Mouse (Mus musculus) right cerebral cortex, adult 18-20 months (tissue): ENCODE results near the gene Mpc2.

Experiments used
- DNase-seq: peaks from one replicate; pipeline ENCODE4 v3.0.0; 2022; ENCODE audit warnings: mixed read lengths

Gene Mpc2

DNA sequence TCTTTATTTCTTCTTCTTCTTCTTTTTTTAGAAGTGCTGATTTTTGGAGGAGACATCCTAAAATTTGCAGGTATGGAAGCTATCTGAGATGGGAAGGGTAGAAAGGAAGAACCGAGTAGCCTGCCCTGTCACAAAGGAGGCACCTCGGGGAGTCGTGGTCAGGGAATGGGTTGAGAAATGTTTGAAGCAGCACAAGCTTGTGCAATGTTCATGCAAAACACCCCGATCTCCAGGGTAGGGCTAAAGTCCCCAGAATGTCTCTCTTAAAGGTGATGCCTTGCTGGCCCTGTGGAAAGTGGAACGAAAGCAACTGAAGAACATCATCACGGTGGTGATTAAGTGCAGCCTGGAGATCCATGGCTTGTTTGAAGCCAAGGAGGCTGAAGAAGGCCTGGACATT is 45.9 kb downstream of the Mpc2 start:
- DNase-seq: no peak

DNA sequence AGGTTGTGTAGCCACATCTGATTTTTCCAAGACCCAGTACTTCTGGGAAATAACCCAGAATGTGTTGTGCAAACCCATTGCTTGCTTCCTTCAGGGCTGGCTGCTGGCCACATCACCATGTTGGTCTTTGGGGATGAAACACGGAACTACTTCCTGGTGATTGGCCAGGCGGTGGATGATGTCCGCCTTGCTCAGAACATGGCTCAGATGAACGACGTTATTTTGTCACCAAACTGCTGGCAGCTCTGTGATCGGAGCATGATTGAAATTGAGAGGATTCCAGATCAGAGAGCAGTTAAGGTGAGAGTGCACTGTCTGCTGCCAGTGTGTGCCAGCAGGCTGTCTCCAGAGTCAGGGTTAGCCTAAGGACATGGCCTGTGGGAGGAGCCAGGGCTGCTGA is 49.7 kb downstream of the Mpc2 start:
- no peak for DNase-seq

DNA sequence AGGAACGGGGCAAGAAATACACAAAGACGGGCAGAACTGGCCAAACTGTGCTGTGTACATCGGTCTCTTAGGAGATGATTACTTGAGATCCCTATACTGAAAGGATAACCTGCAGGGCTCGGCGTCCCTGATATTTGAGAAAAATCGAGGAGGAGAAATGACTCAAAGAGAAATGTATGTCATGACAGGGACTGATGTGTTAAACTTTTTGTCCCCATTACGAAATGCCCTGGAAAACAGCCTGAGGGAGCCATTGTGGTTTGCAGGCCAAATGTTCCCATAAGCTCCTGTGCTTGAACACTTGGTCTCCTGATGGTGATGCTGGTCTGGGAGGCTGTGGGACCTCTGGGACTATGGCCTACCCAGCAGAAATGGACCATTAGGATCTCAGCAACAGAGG is 60.3 kb downstream of the Mpc2 start:
- DNase-seq: no peak
